Mouse (Mus musculus) adrenal gland, postnatal 10 days (tissue): ENCODE measurements around the gene Dnmt3a. TPM values are rescaled to one million over a fixed set of nuclear protein-coding genes. Genes with fewer than 3 reads are reported as not detected.
"Not testable (repeated sequence)": the region's sequence is repeated elsewhere in the genome, so short reads cannot be mapped to it uniquely, and the experiment has no call there.

ENCODE experiments used
- DNase-seq: peaks from one replicate; pipeline ENCODE4 v3.0.0; 2021; ENCODE audit warnings: mixed read lengths
- total RNA-seq, 2 experiments: library from RNA; stranded (reverse); gene quantifications; 2 replicates each; pipeline ENCODE4 v1.2.3; 2021

The Dnmt3a gene
- total RNA-seq, 2 experiments from 2014 or later, result 98.7 to 133 TPM

DNA sequence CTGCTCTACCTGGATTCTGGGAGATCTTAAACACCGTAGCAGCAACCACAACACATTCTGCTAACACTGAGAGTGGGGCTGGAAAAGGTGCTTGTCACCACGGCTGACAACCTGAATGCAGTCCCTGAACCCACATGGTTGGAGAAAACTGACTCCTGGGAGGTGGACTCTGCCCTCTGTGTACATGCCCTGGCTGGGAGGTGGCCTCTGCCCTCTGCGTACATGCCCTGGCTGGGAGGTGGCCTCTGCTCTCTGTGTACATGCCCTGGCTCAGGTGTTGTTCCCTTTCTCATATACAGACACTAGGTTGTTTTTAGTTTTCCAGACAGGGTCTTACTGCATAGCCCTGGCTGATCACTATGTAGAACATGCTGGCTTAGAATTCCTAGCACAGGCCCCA is 113.6 kb downstream of the Dnmt3a start:
- no peak for DNase-seq

DNA sequence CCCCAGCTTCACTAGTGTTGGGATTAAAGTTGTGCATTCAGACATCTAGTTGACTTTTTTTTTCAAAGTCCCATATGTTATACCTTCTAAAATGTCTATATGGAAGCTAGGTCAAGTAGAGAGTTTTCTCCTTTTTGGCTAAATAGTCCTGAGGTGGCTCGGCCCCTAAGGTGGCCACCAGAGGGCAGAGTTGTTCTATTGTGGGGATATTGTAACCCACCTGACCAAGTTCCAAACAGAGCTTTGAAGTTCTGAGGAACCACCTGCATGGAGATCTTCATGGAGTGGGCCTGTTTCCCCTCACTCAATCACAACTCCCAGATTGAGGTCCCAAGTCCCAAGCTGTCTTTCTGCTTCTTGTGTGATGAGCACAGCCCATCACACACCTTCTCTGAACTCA is 120.3 kb downstream of the Dnmt3a start:
- peak; percentile 85 for DNase-seq

DNA sequence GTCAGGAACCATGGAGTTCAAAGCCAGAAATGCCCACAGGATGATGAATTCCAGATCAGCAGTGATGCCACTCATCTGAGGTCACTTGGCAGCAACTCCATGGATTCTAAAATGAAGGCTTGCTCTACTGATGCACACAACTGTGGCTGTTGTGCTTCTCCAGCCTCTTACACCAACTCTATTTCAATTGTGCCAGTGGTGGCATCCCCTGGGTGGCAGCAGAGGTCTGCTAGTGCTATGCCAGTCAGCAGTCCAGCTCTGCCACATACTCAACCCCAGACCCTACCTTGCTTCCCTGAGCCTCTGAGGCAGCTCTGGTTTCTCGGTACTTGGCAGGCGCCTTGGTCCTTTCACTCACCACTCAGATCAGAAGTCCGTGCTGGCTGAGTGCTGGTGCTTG is 123.0 kb downstream of the Dnmt3a start:
- peak; percentile 46 for DNase-seq

GRCm38 (mm10) chr12:3930090-3930865 is 124.5 kb downstream of the Dnmt3a start:
- not testable (repeated sequence) for DNase-seq

- DNase-seq, result no peak
Measured at GRCm38 (mm10) chr12:3942026-3942425, 136.2 kb downstream of the Dnmt3a start.

GRCm38 (mm10) chr12:3944454-3945073 is 138.8 kb downstream of the Dnmt3a start:
- DNase-seq, result no peak

DNA sequence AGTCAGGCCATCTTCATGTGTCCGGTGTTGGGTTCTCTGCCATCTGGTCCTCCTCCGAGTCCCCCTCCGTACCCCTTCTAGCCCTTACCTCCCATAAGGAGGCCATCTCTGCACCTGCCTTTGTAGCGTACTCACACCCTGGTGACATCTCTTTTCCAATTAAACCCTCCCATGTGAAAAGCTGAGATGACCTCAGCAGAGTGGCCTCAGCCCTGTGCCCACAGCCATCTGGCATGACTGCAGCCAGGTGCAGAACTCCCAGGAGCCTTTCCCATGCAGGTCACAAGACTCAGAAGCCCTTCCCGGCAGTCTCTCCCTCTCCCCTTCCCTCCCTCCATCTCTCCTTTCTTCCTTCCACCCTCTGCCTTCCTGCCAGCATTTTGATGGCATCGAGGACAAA is 141.7 kb downstream of the Dnmt3a start:
- no peak for DNase-seq

DNA sequence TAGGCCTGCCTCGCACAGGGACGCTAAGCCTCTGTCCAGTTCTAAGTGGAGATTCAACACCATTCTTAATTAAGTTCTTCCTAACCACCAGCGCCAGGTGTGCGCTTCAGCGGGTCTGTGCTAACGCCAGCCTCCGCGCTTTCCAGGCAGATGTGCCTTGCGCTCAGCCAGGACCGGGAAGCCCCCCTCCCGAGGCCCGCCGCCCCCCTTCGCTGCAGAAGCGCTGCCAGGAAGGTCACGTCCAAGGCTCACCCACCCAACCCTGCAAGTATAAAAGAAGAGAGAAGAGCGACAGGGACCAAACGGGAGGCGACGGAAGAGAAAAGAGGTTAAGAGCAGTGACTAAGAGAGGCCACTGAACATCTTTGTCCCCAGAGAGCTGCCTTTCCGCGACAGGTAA is 148.8 kb downstream of the Dnmt3a start, which contains the start of gene Pomc:
Gene Pomc, plus strand, starts transcription at position 301 of the 400 bp plus-strand sequence.
- no peak for DNase-seq

- DNase-seq, result peak; percentile 32
Measured at GRCm38 (mm10) chr12:3955371-3955770, 149.6 kb downstream of the Dnmt3a start.

DNA sequence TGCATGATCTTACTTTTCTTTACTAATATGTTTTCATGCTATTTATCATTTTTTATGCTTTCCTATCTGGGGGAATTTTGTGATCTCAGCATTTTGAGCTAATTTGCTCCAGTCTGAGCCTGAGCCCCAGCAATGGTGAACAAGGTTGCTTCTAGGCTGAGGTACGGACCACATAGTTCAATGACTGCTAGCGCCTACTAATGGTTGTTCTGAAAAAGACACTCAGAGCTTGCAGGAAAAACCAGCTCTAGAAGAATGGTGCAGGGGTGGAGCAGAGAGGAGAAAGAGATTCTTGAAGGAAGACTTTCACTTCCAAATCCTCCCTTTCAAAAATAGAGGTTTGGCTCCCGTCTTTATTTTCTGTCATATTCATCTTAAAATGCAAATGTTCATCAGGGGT is 150.5 kb downstream of the Dnmt3a start:
- no peak for DNase-seq

DNA sequence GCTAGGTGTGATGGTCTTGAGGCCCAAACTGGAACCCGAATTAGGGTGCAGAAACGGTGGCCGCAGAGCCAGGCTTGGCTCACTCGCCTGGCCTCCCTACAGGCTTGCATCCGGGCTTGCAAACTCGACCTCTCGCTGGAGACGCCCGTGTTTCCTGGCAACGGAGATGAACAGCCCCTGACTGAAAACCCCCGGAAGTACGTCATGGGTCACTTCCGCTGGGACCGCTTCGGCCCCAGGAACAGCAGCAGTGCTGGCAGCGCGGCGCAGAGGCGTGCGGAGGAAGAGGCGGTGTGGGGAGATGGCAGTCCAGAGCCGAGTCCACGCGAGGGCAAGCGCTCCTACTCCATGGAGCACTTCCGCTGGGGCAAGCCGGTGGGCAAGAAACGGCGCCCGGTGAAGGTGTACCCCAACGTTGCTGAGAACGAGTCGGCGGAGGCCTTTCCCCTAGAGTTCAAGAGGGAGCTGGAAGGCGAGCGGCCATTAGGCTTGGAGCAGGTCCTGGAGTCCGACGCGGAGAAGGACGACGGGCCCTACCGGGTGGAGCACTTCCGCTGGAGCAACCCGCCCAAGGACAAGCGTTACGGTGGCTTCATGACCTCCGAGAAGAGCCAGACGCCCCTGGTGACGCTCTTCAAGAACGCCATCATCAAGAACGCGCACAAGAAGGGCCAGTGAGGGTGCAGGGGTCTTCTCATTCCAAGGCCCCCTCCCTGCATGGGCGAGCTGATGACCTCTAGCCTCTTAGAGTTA is 154.2 kb downstream of the Dnmt3a start:
- peak; percentile 89 for DNase-seq

- DNase-seq, result peak; percentile 27
Measured at GRCm38 (mm10) chr12:3960553-3960952, 154.7 kb downstream of the Dnmt3a start.

Other genes starting within 250 kb of the Dnmt3a start
- gene Dtnb, start 233.6 kb upstream of the Dnmt3a start, total RNA-seq, result 10 to 100 TPM; 23.8 to 25.3 TPM
- gene Pomc, start 148.9 kb downstream of the Dnmt3a start, total RNA-seq, result 1 to 10 TPM in 1 of 2 experiments, under 1 TPM in 1; 0.45 to 1.1 TPM
- 1 to 10 TPM; 3.9 to 6.7 TPM for gene Efr3b, start 232.9 kb downstream of the Dnmt3a start, total RNA-seq